Mouse (Mus musculus): ENCODE data around the gene Klk6.

Gene Klk6

DNA sequence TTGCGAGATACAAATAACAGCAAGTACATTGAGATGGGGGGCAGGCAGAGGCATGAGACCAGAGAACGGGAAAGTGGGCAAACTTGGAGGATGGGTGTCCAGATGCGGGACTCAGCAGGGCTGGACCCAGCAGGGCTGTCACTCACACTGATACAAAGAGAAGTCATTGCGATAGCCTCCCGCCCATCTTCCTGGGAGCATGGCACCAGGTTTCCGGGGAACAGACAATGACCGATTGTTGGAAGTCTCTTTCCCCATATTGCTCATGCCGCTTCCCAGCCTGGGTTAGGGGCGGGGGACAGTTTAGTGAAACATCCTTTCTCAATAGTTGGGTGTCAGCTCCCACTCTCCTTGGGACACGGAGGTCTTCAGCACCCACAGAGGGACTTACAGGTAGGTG, at the start of gene Klk6:
Gene Klk6 (plus strand): TSS at position 301 of the 400 bp plus-strand sequence.
- DNase-seq (ENCODE audit: low spot score): no peak

- DNase-seq (ENCODE audit: low spot score): no peak
Observed at GRCm38 (mm10) chr7:43774802-43775201, 49.5 kb upstream of the Klk6 start.

DNA sequence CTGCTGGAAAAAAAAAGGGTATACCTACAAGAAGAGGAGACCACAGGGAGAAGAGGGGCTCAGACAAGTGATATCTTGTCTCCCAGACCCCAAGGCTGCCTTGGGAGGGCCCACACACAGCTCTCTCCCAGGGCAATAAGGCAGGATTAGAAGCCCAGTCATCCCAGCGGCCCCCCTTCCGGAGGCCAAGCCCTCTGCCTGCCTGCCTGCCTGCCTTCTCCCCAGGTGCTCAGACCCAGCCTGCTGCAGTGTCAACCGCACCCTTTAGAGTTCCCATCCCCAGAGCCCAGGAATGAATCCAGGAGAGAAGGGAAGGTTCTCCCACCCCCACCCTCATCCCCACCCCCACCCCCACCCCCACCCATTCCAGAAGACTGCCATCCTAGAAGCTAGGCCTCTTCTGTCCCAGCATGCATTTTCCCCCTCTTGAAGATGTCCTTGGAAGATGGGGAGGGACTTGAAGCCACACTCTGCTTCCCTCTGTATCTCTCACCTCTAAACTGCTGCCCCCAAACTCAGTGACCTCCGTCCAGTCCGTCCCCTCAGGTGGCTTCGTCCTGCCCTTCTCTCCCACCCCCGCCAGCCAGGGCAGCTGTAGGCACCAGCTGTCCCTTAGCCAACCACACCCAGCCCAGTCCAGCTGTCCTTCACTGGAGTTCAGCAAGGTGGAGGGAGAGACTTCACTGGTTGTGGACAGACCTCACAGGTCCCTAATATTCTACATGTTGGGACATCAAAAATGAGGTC, 48.8 kb upstream of the Klk6 start:
- DNase-seq (ENCODE audit: low spot score): no peak

DNA sequence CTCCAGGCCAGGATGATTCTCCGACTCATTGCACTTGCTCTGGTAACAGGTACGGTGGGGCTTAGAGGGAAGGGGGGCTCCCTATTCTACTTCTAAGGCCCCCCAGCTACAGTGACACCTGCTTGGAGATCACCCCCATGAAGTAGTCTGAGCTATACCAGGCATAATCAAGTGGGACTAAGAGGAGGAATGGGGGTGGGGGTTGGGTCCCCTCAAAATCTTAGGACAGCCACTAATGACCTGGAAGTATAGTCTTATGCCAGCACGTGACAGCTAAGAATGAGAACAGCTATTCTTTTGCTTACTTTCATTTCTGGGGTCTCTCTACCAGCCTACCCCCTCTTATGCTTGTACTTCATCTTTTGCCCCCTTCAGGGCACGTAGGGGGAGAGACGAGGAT, 47.8 kb upstream of the Klk6 start:
- no peak for DNase-seq (ENCODE audit: low spot score)

DNA sequence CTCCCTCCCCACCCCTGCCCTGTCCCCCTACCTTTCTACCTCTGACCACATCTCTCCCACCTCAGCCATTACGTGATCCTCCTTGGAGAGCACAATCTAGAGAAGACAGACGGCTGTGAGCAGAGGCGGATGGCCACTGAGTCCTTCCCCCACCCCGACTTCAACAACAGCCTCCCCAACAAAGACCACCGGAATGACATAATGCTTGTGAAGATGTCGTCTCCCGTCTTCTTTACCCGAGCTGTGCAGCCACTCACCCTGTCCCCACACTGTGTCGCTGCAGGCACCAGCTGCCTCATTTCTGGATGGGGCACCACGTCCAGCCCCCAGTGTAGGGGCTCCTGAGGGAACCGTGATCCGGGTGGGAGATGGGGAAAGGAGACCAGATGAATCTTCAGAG, 46.9 kb upstream of the Klk6 start:
- DNase-seq (ENCODE audit: low spot score): no peak

- DNase-seq (ENCODE audit: low spot score): no peak
Observed at GRCm38 (mm10) chr7:43778176-43778970, 45.9 kb upstream of the Klk6 start.

DNA sequence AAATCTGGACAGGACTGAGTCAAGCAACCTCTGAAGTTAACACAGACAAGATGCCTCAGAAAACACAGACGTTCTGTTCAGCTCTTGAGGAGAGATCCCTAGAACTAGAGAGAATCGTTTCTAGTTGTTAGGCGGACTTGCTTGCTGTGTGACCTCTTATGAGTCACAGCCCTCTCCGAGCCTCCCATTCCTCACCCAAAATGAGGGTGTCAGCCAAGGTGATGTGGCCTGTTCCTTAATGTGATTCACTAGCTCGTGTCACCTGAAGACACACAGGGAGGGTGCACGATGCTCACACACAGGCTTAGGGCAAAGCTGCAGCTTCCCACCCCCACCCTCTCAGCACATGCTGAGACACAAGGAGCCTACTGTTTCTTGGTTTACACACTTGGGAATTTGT, 44.1 kb upstream of the Klk6 start:
- DNase-seq (ENCODE audit: low spot score): no peak

- no peak for DNase-seq (ENCODE audit: low spot score)
Observed at GRCm38 (mm10) chr7:43780746-43781145, 43.6 kb upstream of the Klk6 start, which contains the start of gene Klk10. Gene Klk10 (plus strand): TSS chr7:43781035.

GRCm38 (mm10) chr7:43781541-43781940, 42.8 kb upstream of the Klk6 start:
- DNase-seq (ENCODE audit: low spot score): no peak

DNA sequence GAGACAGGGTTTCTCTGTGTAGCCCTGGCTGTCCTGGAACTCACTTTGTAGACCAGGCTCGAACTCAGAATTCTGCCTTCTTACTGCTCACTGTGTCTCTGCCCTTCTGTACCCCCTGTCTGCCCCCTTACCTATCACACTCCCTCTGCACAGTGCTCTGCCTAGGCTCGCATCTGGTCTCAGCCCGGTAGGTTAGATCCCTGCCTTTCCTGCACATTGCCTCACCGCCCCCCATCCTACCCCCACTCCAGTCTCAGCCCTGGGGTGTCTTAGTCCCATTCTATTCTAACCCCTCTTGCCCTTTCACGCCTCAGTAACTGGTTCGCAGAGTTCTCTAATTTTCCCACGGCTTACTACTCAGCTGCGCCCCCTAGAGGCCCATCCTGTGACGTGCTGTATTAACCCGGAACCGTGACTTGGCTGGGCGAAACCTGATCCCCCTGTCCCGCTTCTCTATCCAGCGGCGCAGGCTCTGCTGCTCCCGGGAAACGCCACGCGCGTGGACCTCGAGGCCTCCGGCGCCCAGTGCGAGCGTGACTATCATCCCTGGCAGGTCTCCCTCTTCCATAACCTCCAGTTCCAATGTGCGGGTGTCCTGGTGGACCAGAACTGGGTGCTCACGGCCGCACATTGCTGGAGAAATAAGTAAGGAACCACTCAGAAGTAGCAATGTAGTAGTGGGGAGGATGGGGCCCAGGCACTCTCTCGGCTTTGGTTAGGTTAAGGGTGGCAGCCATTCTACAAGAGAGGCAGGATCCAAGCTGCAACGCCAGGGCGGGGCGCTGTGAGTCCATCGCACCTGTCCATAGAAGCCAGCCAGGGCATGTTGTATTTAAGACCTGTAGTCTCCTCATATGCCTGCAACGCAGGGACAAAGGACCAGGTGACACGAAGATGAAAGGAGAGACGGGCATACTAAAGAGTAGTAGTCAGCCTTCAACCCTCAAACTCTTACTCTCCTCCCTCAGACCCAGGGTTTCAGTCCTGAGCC, 41.7 kb upstream of the Klk6 start:
- no peak for DNase-seq (ENCODE audit: low spot score)

GRCm38 (mm10) chr7:43785286-43785685, 39.0 kb upstream of the Klk6 start:
- DNase-seq (ENCODE audit: low spot score): no peak

DNA sequence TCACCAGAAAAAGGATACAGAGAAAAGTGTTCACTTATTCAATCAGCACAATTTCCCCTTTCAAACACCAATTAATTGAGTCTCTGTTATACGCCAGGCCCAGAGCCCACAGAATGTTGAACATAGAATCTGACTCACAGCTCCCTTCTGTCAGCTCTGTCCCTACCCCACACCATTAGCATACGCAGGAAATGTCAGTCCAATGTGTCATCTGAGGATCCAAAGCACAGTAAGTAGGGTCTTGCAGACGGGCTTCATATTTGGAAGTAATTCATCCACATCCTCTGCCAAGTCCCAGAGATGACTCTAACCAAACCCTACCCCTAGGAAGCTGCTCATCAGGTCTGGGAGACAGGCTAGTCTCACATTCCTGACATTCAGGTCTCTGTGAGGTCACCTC, 36.2 kb upstream of the Klk6 start:
- DNase-seq (ENCODE audit: low spot score): no peak

- DNase-seq (ENCODE audit: low spot score): no peak
Observed at GRCm38 (mm10) chr7:43789295-43789694, 35.0 kb upstream of the Klk6 start.

DNA sequence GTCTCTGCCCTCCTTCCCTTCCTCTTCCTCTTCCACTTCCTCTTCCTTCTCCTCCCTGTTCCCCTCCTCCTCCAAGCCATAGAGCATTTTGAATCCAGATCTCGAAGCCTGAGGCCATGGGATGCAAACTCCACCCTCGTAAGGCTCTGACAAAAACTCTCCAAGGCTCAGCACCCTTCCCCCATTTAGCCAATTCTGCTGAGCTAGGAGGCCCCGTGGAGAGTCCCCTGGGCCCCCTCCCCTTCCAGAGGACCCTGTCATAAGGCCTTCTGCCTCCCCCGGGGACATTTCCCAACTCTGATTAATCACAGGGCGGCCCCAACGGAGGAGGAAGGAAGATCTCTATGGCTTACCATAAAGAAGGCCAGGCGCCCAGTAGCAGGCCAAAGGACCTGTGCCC, 32.7 kb upstream of the Klk6 start, which contains the start of gene Klk9:
Gene Klk9 (plus strand): TSS at position 301 of the 400 bp plus-strand sequence.
- DNase-seq (ENCODE audit: low spot score): no peak

DNA sequence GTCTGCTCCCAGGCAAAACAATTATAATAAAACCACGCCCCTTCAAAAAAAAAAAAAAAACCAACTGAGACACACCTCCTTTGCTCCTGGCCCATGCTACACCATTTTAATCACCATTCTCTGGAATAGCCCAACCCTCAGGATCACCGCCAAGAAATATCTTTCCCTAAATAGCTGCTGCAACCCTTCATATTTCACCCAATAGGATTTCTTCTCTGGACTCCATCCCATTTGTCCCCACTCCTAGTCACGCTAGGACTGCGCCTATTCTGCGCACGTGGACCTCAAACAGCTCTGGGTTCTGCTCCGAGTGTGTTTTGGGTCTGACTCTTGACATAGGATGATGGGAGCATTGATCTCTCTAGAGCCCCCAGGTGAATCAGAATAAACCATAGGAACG, 27.9 kb upstream of the Klk6 start:
- DNase-seq (ENCODE audit: low spot score): no peak

GRCm38 (mm10) chr7:43797333-43797769, 26.9 kb upstream of the Klk6 start, which contains the start of gene Klk8:
Gene Klk8 (plus strand): TSS chr7:43797577.
- DNase-seq (ENCODE audit: low spot score): no peak

DNA sequence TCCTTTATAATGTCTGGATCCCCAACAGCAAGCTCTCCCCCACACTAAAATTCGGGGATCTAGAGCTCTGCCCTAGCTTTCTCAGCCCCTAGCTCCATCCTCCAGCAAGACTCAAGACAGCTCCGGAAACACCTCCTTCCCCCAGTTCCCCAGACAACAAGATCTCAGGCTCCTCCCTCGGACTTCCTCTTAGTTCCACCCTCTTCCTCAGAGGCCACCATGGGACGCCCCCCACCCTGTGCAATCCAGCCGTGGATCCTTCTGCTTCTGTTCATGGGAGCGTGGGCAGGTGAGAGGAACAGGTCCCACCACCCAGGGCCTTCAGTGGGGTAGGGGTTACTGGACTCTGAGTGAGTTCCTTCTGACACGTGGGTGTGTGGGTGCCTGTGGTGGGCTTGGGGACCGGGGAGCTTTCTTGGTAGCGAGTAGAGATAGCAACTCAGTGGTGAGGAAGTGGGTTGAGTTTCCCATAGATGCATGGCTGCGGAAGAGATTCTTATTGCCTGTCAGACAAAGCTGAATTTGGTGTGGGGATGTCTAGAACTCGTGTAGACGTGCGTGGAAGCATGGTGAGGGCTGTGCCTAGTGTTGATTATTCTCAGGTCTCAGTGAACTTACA, 26.3 kb upstream of the Klk6 start:
- DNase-seq (ENCODE audit: low spot score): no peak

GRCm38 (mm10) chr7:43799876-43800275, 24.4 kb upstream of the Klk6 start:
- DNase-seq (ENCODE audit: low spot score): no peak

DNA sequence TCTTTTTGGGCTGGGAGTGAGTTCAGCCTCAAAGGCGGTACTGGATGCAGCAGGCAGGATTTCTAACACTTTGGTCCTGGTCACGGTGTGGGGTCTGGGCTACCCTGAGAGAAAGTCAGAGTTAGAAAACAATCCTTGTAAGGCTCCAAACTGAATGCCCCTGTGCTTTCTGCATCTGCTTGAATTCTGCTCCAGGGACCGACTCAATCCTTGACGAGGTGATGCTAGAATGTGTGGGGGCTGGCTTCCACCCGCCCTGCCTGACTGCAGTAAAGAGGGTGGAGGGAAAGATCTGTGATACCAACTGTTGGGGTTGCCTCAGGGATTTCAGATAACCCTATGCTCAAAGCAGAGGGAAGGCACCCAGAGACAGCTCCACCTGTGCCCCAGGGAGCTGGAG, 13.3 kb upstream of the Klk6 start, which contains the start of gene Klk7:
Gene Klk7 (plus strand): TSS at position 301 of the 400 bp plus-strand sequence.
- no peak for DNase-seq (ENCODE audit: low spot score)

- DNase-seq (ENCODE audit: low spot score): no peak
Observed at GRCm38 (mm10) chr7:43815211-43815610, 9.1 kb upstream of the Klk6 start.

DNA sequence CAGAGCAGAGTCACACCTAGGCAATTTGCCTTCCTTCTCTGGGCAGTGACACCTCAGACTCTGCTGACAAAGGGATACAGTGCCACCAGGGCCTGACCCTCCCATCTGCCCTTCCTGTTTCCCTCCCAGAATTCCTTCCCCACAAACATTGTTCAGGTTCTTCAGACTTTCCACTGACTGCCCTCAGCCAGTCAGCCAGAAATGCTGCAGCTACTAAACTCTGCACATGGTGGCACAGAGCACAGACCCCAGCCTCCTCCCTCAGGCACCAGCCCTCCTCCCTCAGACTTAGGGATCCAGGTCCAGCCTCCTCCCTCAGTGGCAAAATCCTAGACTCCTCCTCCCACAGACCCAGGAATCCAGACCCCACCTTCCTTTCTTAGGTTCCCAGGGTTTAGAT, 7.6 kb upstream of the Klk6 start:
- DNase-seq (ENCODE audit: low spot score): no peak
